In the genomic region with DNA sequence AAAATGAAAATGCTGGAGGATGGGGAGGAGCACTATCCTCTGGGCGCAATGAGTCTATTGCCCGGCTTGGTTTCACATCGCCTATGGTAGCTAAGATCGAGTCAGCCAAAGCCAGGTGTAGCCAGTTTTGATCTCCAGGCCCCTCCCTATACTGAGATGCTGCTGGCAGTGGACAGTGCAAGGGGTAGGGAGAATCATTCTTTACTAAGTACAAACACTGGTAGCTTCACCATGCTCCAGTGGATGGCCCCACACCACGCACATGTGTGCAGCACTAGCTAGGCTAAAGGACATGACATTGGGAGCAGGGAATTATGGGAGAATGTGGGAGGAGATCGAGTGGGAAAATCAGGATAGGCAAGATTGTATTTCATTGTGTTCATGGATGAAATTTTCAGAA, we compare ENCODE assay signal across 17 mouse cellular contexts. TPM values are rescaled to one million over a fixed set of nuclear protein-coding genes. Genes with fewer than 3 reads are reported as not detected.
DNase-seq lines count a peak whose midpoint lies in the region; ATAC-seq and TF ChIP-seq lines count a peak whose summit lies in the region.
"Had no signal": no experiment of that assay in that cellular context is flagged by ENCODE, and none has a peak within 500 bp of the region (broad histone marks: within the 10 kb centered on the region; RNA-seq: fewer than 3 reads in every experiment).

No protein-coding gene starts in this region.

- H3K4me3 ChIP-seq in kidney, embryonic 14.5 days (ENCODE audit: low read length): no peak overlapping the region
- H3K4me3 ChIP-seq in embryonic facial prominence, embryonic 14.5 days (ENCODE audit: low read depth, low read length): no peak overlapping the region
- H3K4me3 ChIP-seq in limb, embryonic 11.5 days (ENCODE audit: low read depth, low read length): no peak overlapping the region
- no peak overlapping the region for H3K4me3 ChIP-seq in midbrain, postnatal 0 days (ENCODE audit: low read depth, low read length)
- H3K4me3 ChIP-seq: megakaryocyte, embryonic 14.5 days had no signal

- 0 out of 2 replicates have a peak, but pooled peaks cover 4% of the 10 kb centered on the region for H3K4me1 ChIP-seq in kidney, embryonic 14.5 days (ENCODE audit: control insufficient read depth, insufficient read depth, low read length)
- peaks cover 18% of the 10 kb centered on the region for H3K4me1 ChIP-seq in embryonic facial prominence, embryonic 14.5 days (ENCODE audit: control insufficient read depth, insufficient read depth, low read length)
- peaks cover 14% of the 10 kb centered on the region for H3K4me1 ChIP-seq in limb, embryonic 11.5 days (ENCODE audit: control insufficient read depth, insufficient read depth, low read length)
- peaks cover 19% of the 10 kb centered on the region for H3K4me1 ChIP-seq in midbrain, postnatal 0 days (ENCODE audit: insufficient read depth, low read length)
- H3K4me1 ChIP-seq: megakaryocyte, embryonic 14.5 days had no signal

- DNase-seq in kidney, postnatal 14 days: no peak
- DNase-seq in embryonic facial prominence, embryonic 14.5 days (ENCODE audit: low spot score): no peak
- no peak for DNase-seq in limb, embryonic 11.5 days (ENCODE audit: low spot score)
- no peak for DNase-seq in midbrain, postnatal 0 days (ENCODE audit: low spot score)
- no peak for DNase-seq in layer of hippocampus, adult 18-20 months (ENCODE audit: low spot score in 2 of 2)
- DNase-seq in gastrocnemius, adult 18-20 months (ENCODE audit: low spot score): no peak
- DNase-seq in heart, adult 8-10 months (ENCODE audit: low spot score): no peak
- DNase-seq: adrenal gland, postnatal 14 days; kidney, postnatal 36 days; lung, adult 18-20 months had no signal

- H3K27me3 ChIP-seq in kidney, embryonic 14.5 days (ENCODE audit: control insufficient read depth, insufficient read depth, low read length): no peaks in the 10 kb centered on the region
- H3K27me3 ChIP-seq in embryonic facial prominence, embryonic 14.5 days (replicated peaks; ENCODE audit: control insufficient read depth, insufficient read depth, low read length): no peaks in the 10 kb centered on the region
- H3K27me3 ChIP-seq in limb, embryonic 11.5 days (ENCODE audit: control insufficient read depth, insufficient read depth, low read length): no peaks in the 10 kb centered on the region
- H3K27me3 ChIP-seq in midbrain, postnatal 0 days (ENCODE audit: insufficient read depth, low read length): no peaks in the 10 kb centered on the region
- H3K27me3 ChIP-seq: CH12.LX; megakaryocyte, embryonic 14.5 days had no signal

- H3K36me3 ChIP-seq in kidney, embryonic 14.5 days (ENCODE audit: control insufficient read depth, insufficient read depth, low read length): no peaks in the 10 kb centered on the region
- no peaks in the 10 kb centered on the region for H3K36me3 ChIP-seq in embryonic facial prominence, embryonic 14.5 days (ENCODE audit: control insufficient read depth, insufficient read depth, low read length)
- H3K36me3 ChIP-seq in limb, embryonic 11.5 days (ENCODE audit: control insufficient read depth, insufficient read depth, low read length): no peaks in the 10 kb centered on the region
- H3K36me3 ChIP-seq in midbrain, postnatal 0 days (ENCODE audit: insufficient read depth, low read length): no peaks in the 10 kb centered on the region

- no peaks in the 10 kb centered on the region for H3K9me3 ChIP-seq in kidney, embryonic 14.5 days (ENCODE audit: control insufficient read depth, low read length)
- H3K9me3 ChIP-seq in embryonic facial prominence, embryonic 14.5 days (ENCODE audit: control insufficient read depth, low read length): no peaks in the 10 kb centered on the region
- H3K9me3 ChIP-seq in limb, embryonic 11.5 days (ENCODE audit: control insufficient read depth, low read length): no peaks in the 10 kb centered on the region
- no peaks in the 10 kb centered on the region for H3K9me3 ChIP-seq in midbrain, postnatal 0 days (ENCODE audit: low read length)
- H3K9me3 ChIP-seq: megakaryocyte, embryonic 14.5 days had no signal

- H3K27ac ChIP-seq in kidney, embryonic 14.5 days (ENCODE audit: low read depth, low read length): no peak overlapping the region
- H3K27ac ChIP-seq in embryonic facial prominence, embryonic 14.5 days (replicated peaks; ENCODE audit: low read depth, low read length): peak overlapping the region; percentile 49
- 0 out of 2 replicates have a peak overlapping the region, but pooled peaks have one; percentile 63 for H3K27ac ChIP-seq in limb, embryonic 11.5 days (replicated peaks; ENCODE audit: low read depth, low read length)
- 0 out of 2 replicates have a peak overlapping the region, but pooled peaks have one; percentile 32 for H3K27ac ChIP-seq in midbrain, postnatal 0 days (ENCODE audit: low read depth, low read length)

- peak; percentile 48; the same call in 1 of the 2 replicates for ATAC-seq in kidney, embryonic 14.5 days (ENCODE audit: low FRiP score, low TSS enrichment)
- no peak for ATAC-seq in embryonic facial prominence, embryonic 14.5 days (ENCODE audit: low read depth)
- no peak for ATAC-seq in limb, embryonic 11.5 days (ENCODE audit: insufficient number of reproducible peaks, low FRiP score, low TSS enrichment, low read depth)
- ATAC-seq in midbrain, postnatal 0 days (ENCODE audit: low FRiP score): no peak

- no peak for TF ChIP-seq CTCF in midbrain, postnatal 0 days (IDR thresholded peaks at IDR 0.05)

- no peak overlapping the region for H3K9ac ChIP-seq in kidney, embryonic 14.5 days (ENCODE audit: low read depth, low read length)
- no peak overlapping the region for H3K9ac ChIP-seq in embryonic facial prominence, embryonic 14.5 days (ENCODE audit: low read depth, low read length)
- no peak overlapping the region for H3K9ac ChIP-seq in limb, embryonic 11.5 days (ENCODE audit: low read length)
- H3K9ac ChIP-seq in midbrain, postnatal 0 days (replicated peaks; ENCODE audit: low read length, poor library complexity, severe bottlenecking): no peak overlapping the region

- H3K4me2 ChIP-seq in kidney, embryonic 14.5 days (replicated peaks; ENCODE audit: low read depth, low read length): no peak overlapping the region
- H3K4me2 ChIP-seq in embryonic facial prominence, embryonic 14.5 days (ENCODE audit: low read depth, low read length): no peak overlapping the region
- no peak overlapping the region for H3K4me2 ChIP-seq in limb, embryonic 11.5 days (ENCODE audit: low read depth, severe bottlenecking)
- H3K4me2 ChIP-seq in midbrain, postnatal 0 days (ENCODE audit: low read depth, low read length, poor library complexity, severe bottlenecking): no peak overlapping the region

- WGBS in kidney, embryonic 14.5 days: 66% methylated on average over 6 of the region's 6 CpGs
- 66% methylated on average over 6 of the region's 6 CpGs for WGBS in embryonic facial prominence, embryonic 14.5 days
- 78% methylated on average over 6 of the region's 6 CpGs for WGBS in limb, embryonic 11.5 days
- WGBS in midbrain, postnatal 0 days: 47% methylated on average over 6 of the region's 6 CpGs

RNA-seq across cellular contexts. Expression of a gene that starts 53.2 kb away (rescaled TPM):
- not detected in 2 replicates for polyA plus RNA-seq in kidney, embryonic 14.5 days (2014; fragmentation: Nextera tagmentation; extraction: Ambion mirVana)
- polyA plus RNA-seq in embryonic facial prominence, embryonic 14.5 days (2014; fragmentation: Nextera tagmentation; extraction: Ambion mirVana): not detected in 2 replicates
- polyA plus RNA-seq in limb, embryonic 11.5 days (2014; fragmentation: Nextera tagmentation; extraction: Ambion mirVana): not detected in 2 replicates
- not detected in 2 replicates for total RNA-seq in midbrain, postnatal 0 days (2014; rRNA removed)
- polyA plus RNA-seq in midbrain, postnatal 0 days (2015; fragmentation: Nextera tagmentation; extraction: Ambion mirVana): not detected in 2 replicates
- not detected for total RNA-seq in layer of hippocampus, adult 18-20 months (2021)
- total RNA-seq in gastrocnemius, adult 18-20 months (2021): not detected
- total RNA-seq in heart, adult 8-10 months (2022): not detected
- total RNA-seq: adrenal gland, postnatal 14 days; CH12.LX; left cerebral cortex, postnatal 14 days had no signal
- polyA plus RNA-seq: frontal cortex, adult 2 months; gonadal fat pad, adult 2 months; testis, adult 2 months had no signal
